Mouse (Mus musculus): ENCODE results near the gene Hist1h4m. TPM values are rescaled to one million over a fixed set of nuclear protein-coding genes. Genes with fewer than 3 reads are reported as not detected.
"Not testable (repeated sequence)": the region's sequence is repeated elsewhere in the genome, so short reads cannot be mapped to it uniquely, and the experiment has no call there.

The Hist1h4m gene
- polyA plus RNA-seq, 1 experiment from 2014 or later = not detected

GRCm38 (mm10) chr13:21833461-21833860, 21.9 kb downstream of the Hist1h4m start, which contains the start of the genes Hist1h2ap and Hist1h2br:
Hist1h2ap (minus strand) TSS chr13:21833507.
Hist1h2br (plus strand) TSS chr13:21833743.
- not testable (repeated sequence) for H3K4me3 ChIP-seq (ENCODE audit: low read depth, low read length); H3K4me1 ChIP-seq (ENCODE audit: control insufficient read depth, insufficient read depth, low read length); H3K27ac ChIP-seq (ENCODE audit: low read length); H3K9ac ChIP-seq (ENCODE audit: low read depth, low read length); H3K36me3 ChIP-seq (ENCODE audit: control insufficient read depth, insufficient read depth, low read length); H3K9me3 ChIP-seq (replicated peaks; ENCODE audit: control insufficient read depth, low read length, poor library complexity, severe bottlenecking); H3K27me3 ChIP-seq (ENCODE audit: control insufficient read depth, insufficient read depth, low read depth, low read length); H3K4me2 ChIP-seq (ENCODE audit: low read length)
- ATAC-seq = peak; percentile 97
- WGBS = no CpG with 5 or more reads among the region's 24 CpGs

- H3K4me3 ChIP-seq (ENCODE audit: low read depth, low read length); H3K9me3 ChIP-seq (replicated peaks; ENCODE audit: control insufficient read depth, low read length, poor library complexity, severe bottlenecking); H3K4me2 ChIP-seq (ENCODE audit: low read length); H3K27ac ChIP-seq (ENCODE audit: low read length); H3K36me3 ChIP-seq (ENCODE audit: control insufficient read depth, insufficient read depth, low read length); H3K9ac ChIP-seq (ENCODE audit: low read depth, low read length); H3K4me1 ChIP-seq (ENCODE audit: control insufficient read depth, insufficient read depth, low read length); H3K27me3 ChIP-seq (ENCODE audit: control insufficient read depth, insufficient read depth, low read depth, low read length): not testable (repeated sequence)
- ATAC-seq = peak; percentile 77
- no CpG with 5 or more reads among the region's 4 CpGs for WGBS
These were observed 29.0 kb downstream of the Hist1h4m start for GRCm38 (mm10) chr13:21840508-21840907.

GRCm38 (mm10) chr13:21846356-21846755, 34.8 kb downstream of the Hist1h4m start:
- ATAC-seq; H3K4me1 ChIP-seq (ENCODE audit: control insufficient read depth, insufficient read depth, low read length); H3K4me2 ChIP-seq (ENCODE audit: low read length); H3K9me3 ChIP-seq (replicated peaks; ENCODE audit: control insufficient read depth, low read length, poor library complexity, severe bottlenecking); H3K4me3 ChIP-seq (ENCODE audit: low read depth, low read length); H3K27me3 ChIP-seq (ENCODE audit: control insufficient read depth, insufficient read depth, low read depth, low read length); H3K36me3 ChIP-seq (ENCODE audit: control insufficient read depth, insufficient read depth, low read length); H3K27ac ChIP-seq (ENCODE audit: low read length); H3K9ac ChIP-seq (ENCODE audit: low read depth, low read length): not testable (repeated sequence)

GRCm38 (mm10) chr13:21847883-21848282, 36.3 kb downstream of the Hist1h4m start:
- H3K4me3 ChIP-seq (ENCODE audit: low read depth, low read length) = no peak overlapping the region
- H3K9me3 ChIP-seq (replicated peaks; ENCODE audit: control insufficient read depth, low read length, poor library complexity, severe bottlenecking) = no peaks in the 10 kb centered on the region
- no peaks in the 10 kb centered on the region for H3K4me1 ChIP-seq (ENCODE audit: control insufficient read depth, insufficient read depth, low read length)
- H3K27me3 ChIP-seq (ENCODE audit: control insufficient read depth, insufficient read depth, low read depth, low read length) = no peaks in the 10 kb centered on the region
- ATAC-seq = no peak
- H3K27ac ChIP-seq (ENCODE audit: low read length) = no peak overlapping the region
- no peak overlapping the region for H3K9ac ChIP-seq (ENCODE audit: low read depth, low read length)
- no peaks in the 10 kb centered on the region for H3K36me3 ChIP-seq (ENCODE audit: control insufficient read depth, insufficient read depth, low read length)
- no peak overlapping the region for H3K4me2 ChIP-seq (ENCODE audit: low read length)
- WGBS = 13% methylated on average over 8 of the region's 8 CpGs

- WGBS = 23% methylated on average over 1 of the region's 1 CpGs
- not testable (repeated sequence) for H3K4me3 ChIP-seq (ENCODE audit: low read depth, low read length); ATAC-seq; H3K4me2 ChIP-seq (ENCODE audit: low read length); H3K27ac ChIP-seq (ENCODE audit: low read length); H3K9ac ChIP-seq (ENCODE audit: low read depth, low read length); H3K27me3 ChIP-seq (ENCODE audit: control insufficient read depth, insufficient read depth, low read depth, low read length); H3K36me3 ChIP-seq (ENCODE audit: control insufficient read depth, insufficient read depth, low read length); H3K4me1 ChIP-seq (ENCODE audit: control insufficient read depth, insufficient read depth, low read length); H3K9me3 ChIP-seq (replicated peaks; ENCODE audit: control insufficient read depth, low read length, poor library complexity, severe bottlenecking)
These were observed 39.1 kb downstream of the Hist1h4m start for GRCm38 (mm10) chr13:21850696-21851095.

- no peak overlapping the region for H3K4me3 ChIP-seq (ENCODE audit: low read depth, low read length)
- H3K4me2 ChIP-seq (ENCODE audit: low read length) = no peak overlapping the region
- no peak overlapping the region for H3K27ac ChIP-seq (ENCODE audit: low read length)
- no peaks in the 10 kb centered on the region for H3K36me3 ChIP-seq (ENCODE audit: control insufficient read depth, insufficient read depth, low read length)
- WGBS = 66% methylated on average over 3 of the region's 3 CpGs
- H3K9ac ChIP-seq (ENCODE audit: low read depth, low read length) = no peak overlapping the region
- ATAC-seq = no peak
- H3K4me1 ChIP-seq (ENCODE audit: control insufficient read depth, insufficient read depth, low read length) = no peaks in the 10 kb centered on the region
- no peaks in the 10 kb centered on the region for H3K9me3 ChIP-seq (replicated peaks; ENCODE audit: control insufficient read depth, low read length, poor library complexity, severe bottlenecking)
- no peaks in the 10 kb centered on the region; the same call in 1 of the 2 replicates for H3K27me3 ChIP-seq (ENCODE audit: control insufficient read depth, insufficient read depth, low read depth, low read length)
These were observed 40.8 kb downstream of the Hist1h4m start for GRCm38 (mm10) chr13:21852215-21852945.

GRCm38 (mm10) chr13:21855146-21855545, 43.6 kb downstream of the Hist1h4m start:
- H3K4me3 ChIP-seq (ENCODE audit: low read depth, low read length) = peak overlapping the region; percentile 42
- under 1% methylated on average over 11 of the region's 11 CpGs for WGBS

GRCm38 (mm10) chr13:21855698-21856162, 44.2 kb downstream of the Hist1h4m start:
- peak overlapping the region; percentile 42 for H3K4me3 ChIP-seq (ENCODE audit: low read depth, low read length)
- H3K9me3 ChIP-seq (replicated peaks; ENCODE audit: control insufficient read depth, low read length, poor library complexity, severe bottlenecking) = no peaks in the 10 kb centered on the region
- H3K4me2 ChIP-seq (ENCODE audit: low read length) = peak overlapping the region; percentile 53
- H3K4me1 ChIP-seq (ENCODE audit: control insufficient read depth, insufficient read depth, low read length) = no peaks in the 10 kb centered on the region
- ATAC-seq = peak; percentile 71; the same call in 1 of the 2 replicates
- H3K36me3 ChIP-seq (ENCODE audit: control insufficient read depth, insufficient read depth, low read length) = no peaks in the 10 kb centered on the region
- H3K27me3 ChIP-seq (ENCODE audit: control insufficient read depth, insufficient read depth, low read depth, low read length) = no peaks in the 10 kb centered on the region; the same call in 1 of the 2 replicates
- H3K9ac ChIP-seq (ENCODE audit: low read depth, low read length) = peak overlapping the region; percentile 58
- WGBS = 1% methylated on average over 15 of the region's 15 CpGs
- no peak overlapping the region for H3K27ac ChIP-seq (ENCODE audit: low read length)

More at GRCm38 (mm10) chr13:21855146-21855545, 43.6 kb downstream of the Hist1h4m start:
- no peaks in the 10 kb centered on the region for H3K36me3 ChIP-seq (ENCODE audit: control insufficient read depth, insufficient read depth, low read length)
- H3K4me2 ChIP-seq (ENCODE audit: low read length) = peak overlapping the region; percentile 53
- no peaks in the 10 kb centered on the region; the same call in 1 of the 2 replicates for H3K27me3 ChIP-seq (ENCODE audit: control insufficient read depth, insufficient read depth, low read depth, low read length)
- H3K4me1 ChIP-seq (ENCODE audit: control insufficient read depth, insufficient read depth, low read length) = no peaks in the 10 kb centered on the region
- no peak overlapping the region for H3K27ac ChIP-seq (ENCODE audit: low read length)
- peak; percentile 87 for ATAC-seq
- no peak overlapping the region for H3K9ac ChIP-seq (ENCODE audit: low read depth, low read length)
- H3K9me3 ChIP-seq (replicated peaks; ENCODE audit: control insufficient read depth, low read length, poor library complexity, severe bottlenecking) = no peaks in the 10 kb centered on the region

- H3K4me3 ChIP-seq (ENCODE audit: low read depth, low read length) = no peak overlapping the region
- H3K27me3 ChIP-seq (ENCODE audit: control insufficient read depth, insufficient read depth, low read depth, low read length) = no peaks in the 10 kb centered on the region
- no peak overlapping the region for H3K27ac ChIP-seq (ENCODE audit: low read length)
- 17% methylated on average over 5 of the region's 5 CpGs for WGBS
- no peak for ATAC-seq
- no peak overlapping the region for H3K9ac ChIP-seq (ENCODE audit: low read depth, low read length)
- no peaks in the 10 kb centered on the region for H3K4me1 ChIP-seq (ENCODE audit: control insufficient read depth, insufficient read depth, low read length)
- no peaks in the 10 kb centered on the region for H3K36me3 ChIP-seq (ENCODE audit: control insufficient read depth, insufficient read depth, low read length)
- H3K4me2 ChIP-seq (ENCODE audit: low read length) = no peak overlapping the region
- peaks cover 4% of the 10 kb centered on the region; the same call in 1 of the 2 replicates for H3K9me3 ChIP-seq (replicated peaks; ENCODE audit: control insufficient read depth, low read length, poor library complexity, severe bottlenecking)
These were observed 50.1 kb downstream of the Hist1h4m start for GRCm38 (mm10) chr13:21861608-21862007.
